Mouse (Mus musculus) frontal cortex, postnatal 10 days (tissue): ENCODE results near the gene Snrpd3.
"Not testable (repeated sequence)": the region's sequence is repeated elsewhere in the genome, so short reads cannot be mapped to it uniquely, and the experiment has no call there.

Source experiments
- DNase-seq, 2 experiments: peaks; one replicate each; pipeline ENCODE4 v3.0.0; 2022; ENCODE audit warnings: low spot score in 2 of 2, mixed read lengths in 1 of 2

Snrpd3 gene

DNA sequence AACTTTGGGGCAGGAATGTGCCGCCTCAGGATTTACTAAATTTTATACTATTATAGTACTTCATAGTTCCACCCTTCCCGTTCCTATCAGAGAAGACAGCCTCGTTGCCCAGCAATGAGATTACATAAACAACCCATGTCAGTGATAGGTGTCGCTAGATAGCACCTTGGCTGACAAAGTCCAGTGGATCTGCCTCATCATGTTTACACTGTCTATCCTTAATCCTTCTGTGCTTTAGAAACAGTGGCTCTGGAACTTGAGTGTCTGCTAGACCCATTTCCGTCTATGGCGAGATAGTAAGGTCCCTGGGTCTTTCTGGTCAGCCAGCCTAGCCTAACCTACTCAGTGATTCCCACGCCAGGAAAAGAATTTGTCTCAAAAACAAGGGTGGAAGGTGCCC is 17.0 kb upstream of the Snrpd3 start:
- DNase-seq = no peak

DNA sequence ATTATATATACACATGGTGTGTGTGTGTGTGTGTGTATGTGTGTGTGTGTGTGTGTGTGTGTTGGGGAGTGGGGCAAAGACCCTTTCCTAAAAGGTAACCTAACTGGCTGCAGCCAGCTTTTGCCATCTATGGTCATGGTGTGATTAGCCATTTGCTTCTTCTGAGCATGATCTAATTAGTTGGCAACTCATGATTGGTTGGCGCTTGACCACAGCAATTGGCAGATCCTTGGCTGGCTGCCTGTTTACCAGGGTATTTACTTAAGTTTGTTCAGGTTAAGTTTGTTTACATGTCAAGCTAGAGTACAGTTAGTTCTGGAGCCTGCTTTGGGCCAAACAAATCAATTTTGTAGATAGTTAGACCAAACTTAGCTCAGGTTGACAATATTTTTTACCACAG is 15.7 kb upstream of the Snrpd3 start:
- DNase-seq = no peak

DNA sequence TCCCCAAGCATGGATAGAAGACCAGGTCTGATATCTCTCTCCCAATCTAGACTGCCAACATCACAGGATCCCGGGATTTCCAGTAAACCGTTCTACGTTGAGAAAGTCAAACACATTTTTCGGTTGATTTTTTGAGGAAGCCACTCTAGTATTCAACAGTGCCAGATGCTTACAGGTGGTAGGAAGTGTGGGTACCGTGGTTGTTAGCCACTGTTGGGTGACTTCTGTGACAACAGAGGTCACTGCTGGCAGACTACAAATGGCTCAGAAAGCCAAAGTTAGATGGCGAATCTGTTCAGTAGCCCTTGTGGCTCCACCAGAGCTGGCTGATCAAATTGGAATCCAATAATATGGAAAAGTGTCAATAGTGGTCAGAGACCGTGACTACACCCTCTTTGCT is 13.7 kb upstream of the Snrpd3 start:
- no peak for DNase-seq

DNA sequence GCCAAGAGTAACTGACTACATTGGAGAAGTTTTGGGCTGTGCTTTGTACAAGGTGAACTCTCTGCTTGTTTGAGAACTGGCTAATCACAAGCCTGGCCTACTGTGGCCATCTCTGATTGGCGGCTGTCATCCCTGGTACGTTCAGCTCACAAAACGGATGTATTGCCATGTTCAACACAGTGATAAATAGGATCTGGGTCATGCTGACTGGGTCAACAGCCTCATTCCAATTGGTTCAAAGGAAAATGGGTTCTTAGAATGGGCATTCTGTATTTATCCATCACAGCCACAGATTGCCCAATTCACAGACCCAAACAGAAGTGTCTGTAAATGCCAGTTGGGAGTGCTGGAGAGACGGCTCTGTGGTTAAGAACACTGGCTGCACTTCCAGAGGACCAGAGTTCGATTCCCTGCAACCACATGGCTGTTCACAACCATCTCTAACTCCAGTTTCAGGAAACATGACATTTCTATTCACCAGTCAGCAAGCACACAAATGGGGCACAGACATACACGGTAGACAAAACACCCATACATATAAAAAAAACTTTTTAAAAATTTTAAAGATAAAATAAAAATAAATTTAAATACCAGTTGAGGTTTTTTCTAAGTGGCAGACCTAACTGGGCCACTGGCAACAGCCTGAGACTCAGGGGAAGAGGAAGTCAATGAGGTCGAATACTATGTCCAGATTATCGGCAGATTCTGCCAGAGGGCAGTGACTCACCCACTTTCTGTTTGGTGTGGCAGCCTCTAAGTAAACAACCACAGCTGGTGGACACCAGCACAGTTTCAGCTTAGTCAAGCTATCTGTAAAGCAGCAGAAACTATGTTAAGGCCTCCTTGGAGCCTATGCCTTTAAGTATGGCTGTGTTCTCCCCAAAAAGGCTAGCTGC is 12.9 kb upstream of the Snrpd3 start:
- DNase-seq = no peak

DNA sequence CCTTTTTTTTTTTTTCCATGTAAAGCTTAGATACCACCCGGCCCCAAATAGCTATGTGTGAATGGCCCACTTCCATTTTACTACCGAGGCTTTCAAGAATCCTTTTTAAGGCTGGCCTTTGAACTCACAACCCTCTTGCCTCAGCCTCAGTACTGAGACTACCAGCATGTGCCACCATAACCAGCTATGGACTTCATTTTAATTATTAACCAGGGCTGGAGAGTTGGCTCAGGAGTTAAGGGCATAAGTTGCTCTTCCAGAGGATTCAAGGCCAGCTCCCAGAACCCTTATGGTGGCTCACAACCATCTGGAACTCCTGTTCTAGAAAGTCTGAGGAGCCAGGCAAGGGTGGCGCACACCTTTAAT is 12.2 kb upstream of the Snrpd3 start:
- DNase-seq = no peak

DNA sequence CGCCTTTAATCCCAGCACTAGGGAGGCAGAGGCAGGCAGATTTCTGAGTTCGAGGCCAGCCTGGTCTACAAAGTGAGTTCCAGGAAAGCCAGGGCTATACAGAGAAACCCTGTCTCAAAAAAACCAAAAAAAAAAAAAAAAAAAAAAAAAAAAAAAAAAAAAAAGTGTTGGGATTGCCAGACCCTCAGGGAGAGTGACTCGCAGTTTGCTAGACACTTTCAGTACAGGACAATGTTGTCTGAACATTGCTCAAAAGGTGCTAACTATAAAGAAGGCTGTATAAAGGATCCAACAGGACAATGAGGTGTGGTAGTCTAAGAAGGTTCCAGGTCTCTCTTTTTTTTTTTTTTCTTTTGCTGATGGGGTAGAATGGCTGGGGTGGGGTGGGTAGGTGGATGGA is 11.4 kb upstream of the Snrpd3 start:
- DNase-seq = not testable (repeated sequence)

DNA sequence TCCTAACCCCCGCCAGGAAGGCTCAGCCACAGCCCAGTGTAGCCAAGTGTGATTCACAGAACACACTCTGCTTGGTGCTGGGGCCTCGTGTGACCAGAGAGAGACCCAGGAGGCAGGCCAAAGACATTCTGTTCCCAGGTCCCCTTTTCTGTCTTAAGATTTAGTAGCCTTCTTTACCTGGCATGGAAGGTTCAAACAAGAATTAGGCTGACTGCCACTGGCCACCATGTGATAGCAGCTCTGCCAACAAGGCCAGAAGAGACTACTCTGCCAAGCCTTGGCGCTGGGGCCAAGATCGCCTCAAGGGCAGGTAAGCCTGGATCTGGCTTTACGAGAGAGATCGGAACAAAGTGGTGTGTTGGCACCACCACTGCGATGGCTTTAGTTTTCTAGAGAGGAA is 6.9 kb upstream of the Snrpd3 start:
- no peak for DNase-seq

DNA sequence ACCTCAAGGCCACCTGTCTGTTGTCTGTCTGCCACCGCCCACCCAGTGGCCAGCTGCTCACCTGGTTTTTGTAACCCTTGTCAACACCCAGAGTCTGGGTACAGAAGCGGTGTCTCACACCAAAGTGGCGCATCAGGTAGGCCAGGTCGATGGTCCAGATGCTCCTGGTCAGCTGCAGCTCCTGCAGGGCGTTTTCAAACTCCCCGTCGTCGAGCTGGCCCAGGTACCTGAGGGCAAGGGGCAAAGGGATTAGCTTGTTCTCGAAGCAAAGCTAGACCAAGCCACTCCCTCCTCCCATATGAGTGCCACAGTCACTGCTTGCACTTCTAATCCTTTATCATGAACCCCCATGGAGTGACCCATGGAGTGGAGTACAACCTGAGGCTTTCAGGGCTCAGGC is 6.3 kb upstream of the Snrpd3 start:
- DNase-seq = no peak

DNA sequence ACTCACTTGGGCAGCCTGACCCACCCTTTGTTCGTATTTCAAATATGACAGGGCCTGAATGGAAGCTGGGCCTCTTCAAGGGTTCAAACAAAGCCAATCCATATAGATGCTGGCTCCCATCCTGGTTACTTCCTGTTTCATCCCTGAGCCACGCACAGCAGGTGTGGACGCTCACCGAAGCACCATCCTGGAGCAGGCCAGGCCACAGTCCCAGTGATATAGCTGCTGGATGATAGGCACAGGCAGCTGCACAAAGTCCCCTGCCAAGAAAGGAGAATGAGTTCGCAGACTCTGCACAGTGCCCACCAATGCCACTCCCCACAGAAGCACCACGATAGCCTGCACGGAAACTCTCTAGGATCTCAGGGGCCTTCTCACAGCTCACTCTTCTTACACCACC is 5.5 kb upstream of the Snrpd3 start:
- DNase-seq = no peak

DNA sequence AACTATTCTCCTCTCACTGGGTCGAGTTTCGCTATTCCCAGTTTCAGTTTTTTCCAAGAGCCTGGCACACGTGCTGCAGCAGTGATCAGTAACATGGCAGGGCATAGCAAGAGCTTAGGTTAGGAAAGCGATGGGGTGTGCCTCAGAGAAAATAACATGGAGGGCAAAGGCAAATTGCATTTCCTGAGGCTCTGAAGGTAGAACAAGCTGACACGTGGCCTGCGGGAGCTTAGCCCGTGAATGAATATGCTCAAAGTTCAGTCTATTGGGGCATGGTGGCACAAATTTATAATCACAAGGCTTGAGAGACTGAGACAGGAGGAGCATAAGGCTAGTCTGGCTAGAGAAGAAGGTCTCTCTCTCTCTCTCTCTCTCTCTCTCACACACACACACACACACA is 4.6 kb upstream of the Snrpd3 start:
- no peak for DNase-seq

DNA sequence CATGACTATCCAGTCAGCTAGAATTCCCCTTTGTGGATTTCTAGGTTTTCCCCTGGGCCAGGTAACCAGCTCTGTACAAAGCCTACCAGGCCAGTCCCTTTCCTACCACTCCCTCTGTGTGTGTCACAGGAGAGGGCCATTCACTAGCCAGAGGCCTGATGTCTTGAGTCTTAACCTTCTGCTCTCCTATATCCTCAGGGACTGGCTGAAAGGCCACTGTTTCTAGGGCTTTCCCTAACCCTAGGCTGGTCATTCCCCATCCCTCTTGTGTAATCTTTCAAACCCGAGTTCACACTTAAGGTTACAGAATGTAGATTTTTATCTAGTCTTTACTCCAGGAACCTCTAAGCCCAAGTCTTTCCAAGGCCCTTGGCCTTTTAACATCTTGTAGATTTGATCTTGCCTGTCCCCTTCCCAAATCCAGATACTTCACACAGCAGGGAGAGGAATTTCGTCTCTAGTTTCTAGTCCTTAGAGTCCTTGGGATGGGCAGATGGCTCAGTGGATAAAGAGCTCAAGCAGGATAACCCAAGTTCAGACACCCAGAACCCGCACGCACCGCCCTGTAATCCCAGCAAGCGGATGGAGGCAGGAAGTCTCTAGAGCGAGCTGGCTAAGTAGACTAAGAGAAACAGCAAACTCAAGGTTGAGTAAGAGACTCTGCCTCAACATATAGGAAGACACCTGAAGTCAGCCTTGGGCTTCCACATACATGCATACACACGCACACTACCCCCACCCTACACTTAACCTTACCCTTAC is 3.9 kb upstream of the Snrpd3 start:
- DNase-seq = no peak

DNA sequence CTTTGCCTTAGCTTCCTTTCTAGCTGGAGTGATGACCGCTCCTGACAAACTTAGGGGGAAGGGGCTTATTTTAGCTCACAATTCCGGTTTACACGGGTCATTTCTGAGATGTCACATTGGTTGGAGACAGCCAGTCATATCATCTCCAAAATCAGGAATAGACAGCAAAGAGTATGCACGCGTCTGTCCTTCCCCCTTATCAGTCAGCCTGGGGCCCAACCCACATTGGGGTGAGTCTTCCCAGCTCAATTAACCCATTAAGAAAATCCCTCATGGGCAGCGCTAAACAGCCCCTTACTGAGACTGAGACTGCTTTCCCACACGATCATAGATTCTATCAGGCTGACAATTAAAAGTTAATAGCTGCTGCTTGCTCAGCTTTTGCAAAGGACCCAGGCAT is 3.0 kb upstream of the Snrpd3 start:
- DNase-seq = no peak

DNA sequence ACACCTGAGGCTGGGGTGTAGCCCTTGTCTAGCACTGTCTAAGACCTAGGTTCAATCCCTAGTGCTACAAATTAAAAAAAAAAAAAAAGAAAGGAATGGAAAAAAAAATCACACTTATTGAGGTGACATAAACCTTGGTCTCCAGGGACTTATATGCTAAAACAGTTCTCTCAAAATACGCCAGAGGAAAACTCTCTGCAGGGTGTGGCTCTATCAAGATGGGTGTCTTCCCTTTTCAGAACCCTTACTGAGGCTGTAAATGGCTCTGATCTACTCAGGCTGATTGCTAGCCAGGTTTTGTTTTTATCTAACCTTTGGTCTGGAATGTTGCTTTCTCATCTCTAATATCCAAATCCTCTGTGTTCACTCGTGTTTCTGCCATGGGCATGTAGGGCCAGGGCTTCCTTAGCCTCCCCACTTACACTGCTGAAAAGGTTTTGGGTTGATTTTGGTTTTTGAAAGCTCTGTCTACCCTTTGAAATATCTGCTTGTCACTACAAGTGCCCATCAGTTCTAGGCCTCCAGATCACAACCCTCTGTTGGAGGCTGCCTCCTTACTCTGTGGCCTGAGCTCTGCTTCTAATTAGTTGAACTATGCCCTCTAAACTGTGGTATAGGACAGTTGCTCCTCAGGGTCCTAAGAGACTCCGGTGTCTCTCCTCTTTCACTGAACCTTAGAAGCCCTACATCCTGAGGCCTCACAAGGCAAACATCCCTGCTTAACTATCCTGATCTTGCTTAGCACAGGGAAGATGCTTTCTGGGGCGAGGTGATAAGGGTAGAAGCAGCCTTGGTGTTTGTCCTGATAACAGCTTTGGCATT is 1.9 kb upstream of the Snrpd3 start:
- DNase-seq = no peak

DNA sequence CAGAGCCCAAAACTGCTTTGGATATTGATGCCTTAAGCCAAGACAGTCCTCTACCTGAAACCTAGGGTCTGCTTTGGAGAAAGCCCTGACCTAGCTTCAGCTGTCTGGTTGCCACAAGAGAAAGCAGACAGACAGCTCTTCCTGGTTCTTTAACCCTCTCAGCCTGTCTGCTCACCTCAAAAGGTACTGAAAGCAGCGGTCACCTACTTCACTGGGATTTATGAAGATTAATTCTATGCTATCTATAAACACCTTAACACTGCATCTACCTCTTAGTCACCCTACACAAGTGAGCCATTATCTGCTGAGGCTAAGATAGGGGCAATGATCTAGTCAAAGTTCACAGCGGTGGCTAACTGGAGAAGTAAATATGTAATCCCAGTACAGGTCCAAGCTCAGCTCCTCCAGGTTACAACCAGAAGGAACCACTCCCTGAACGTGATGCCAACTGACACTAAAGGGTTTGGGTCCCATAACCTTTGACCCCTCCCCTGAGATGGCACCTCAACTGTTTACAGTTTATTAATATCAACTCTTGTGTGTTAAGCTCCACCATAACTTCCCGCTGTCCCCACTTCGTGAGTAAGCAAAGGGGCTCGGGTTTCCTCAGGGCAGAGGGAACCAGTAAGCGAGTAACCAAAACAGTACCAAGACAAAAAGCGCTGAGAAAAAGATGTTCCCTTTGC is 1.2 kb upstream of the Snrpd3 start:
- no peak for DNase-seq

DNA sequence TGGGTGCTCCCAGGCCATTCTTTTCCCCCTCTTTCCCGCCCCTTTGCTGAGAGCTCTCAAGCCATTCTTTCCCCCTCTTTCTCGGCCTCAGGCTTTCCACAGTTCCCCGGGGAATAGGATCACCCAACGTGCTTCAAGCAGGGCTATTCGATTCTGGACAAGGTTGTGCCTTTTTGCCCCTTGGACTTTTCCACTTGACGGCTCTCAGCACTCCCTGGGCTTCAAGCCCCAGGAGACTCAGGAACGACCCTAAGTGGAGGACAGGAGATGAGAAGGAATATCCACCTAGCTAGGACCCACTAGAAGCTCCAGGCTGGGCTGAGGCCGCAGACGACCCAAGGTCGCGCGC is 653 bp upstream of the Snrpd3 start:
- no peak for DNase-seq

DNA sequence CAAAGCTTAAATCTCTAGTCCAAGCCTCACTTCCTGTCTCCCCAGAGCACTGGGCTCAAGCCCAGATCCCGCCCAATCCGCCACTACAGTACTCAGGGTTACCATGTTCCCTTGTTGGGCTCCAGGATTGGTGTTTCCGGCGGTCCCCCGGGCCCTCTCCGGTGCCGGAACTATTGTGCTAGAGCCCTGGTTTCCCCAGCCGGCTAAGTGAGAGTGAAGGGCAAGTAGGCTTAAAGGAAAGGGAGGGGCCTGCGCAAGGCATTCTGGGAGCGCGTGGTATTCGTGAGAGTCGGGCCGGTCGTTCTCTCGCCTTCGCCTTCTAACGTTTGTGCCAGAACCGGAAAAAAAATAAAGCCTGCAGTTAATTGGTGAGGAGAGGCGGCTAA is 400 bp downstream of the Snrpd3 start, which contains the start of gene Gucd1:
Gucd1 (minus strand) TSS at position 215 of the 386 bp plus-strand sequence.
- peak; percentile 97 to 98 for DNase-seq

DNA sequence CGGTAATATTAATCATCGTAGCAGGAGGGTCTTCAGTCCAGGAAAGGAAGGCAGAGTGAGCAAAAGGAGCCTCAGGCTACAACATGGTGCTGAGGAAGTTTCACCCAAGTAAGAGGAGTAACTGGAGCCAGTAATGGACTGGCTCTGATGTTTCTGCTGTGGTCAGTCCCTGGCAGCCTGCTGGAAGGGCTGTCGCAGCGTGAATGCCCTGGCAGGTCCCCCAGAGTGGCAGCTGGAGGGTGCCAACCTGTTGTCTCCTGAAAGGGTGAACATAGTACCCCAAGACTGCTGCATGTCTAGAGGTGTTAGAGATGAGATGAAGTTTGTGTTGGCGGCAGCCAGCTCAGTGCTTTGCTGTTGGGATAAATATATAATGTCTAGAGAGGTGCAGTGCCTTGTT is 3.2 kb downstream of the Snrpd3 start:
- DNase-seq = no peak

DNA sequence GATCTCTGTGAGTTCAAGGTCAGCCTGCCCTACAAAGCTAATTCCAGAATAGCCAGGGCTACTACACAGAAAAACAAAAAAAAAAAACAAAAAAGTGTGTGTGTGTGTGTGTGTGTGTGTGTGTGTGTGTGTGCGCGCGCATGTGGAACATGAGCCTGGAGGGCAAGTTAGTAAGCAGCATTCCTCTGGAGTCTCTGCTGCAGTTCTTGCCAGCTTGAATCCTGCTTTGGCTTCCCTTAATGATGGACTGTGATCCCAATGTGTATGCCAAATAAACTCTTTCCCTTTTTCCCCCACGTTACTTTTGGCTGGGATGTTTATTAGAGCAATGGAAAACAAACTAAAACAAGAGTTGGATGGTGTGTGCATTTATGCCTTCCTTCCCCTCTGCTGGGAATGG is 4.3 kb downstream of the Snrpd3 start:
- DNase-seq = no peak

DNA sequence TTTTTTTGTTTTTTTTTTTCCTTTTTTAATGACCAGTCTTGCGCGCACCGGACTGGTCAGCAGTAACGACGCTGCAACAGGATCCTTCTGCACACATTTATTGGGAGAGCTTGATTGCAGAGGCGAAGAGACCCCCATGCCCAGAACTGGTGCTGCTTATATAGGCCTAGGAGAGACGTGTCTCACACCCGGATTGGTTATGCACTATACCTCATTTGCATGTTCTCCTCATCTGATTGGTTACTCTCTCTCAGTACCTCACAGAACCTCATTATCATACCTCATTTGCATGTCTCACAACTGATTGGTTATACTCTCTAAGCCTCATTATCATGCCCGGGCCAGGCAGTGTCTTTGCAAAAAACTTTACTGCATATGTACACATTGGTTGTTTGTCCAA is 8.1 kb downstream of the Snrpd3 start:
- not testable (repeated sequence) for DNase-seq

DNA sequence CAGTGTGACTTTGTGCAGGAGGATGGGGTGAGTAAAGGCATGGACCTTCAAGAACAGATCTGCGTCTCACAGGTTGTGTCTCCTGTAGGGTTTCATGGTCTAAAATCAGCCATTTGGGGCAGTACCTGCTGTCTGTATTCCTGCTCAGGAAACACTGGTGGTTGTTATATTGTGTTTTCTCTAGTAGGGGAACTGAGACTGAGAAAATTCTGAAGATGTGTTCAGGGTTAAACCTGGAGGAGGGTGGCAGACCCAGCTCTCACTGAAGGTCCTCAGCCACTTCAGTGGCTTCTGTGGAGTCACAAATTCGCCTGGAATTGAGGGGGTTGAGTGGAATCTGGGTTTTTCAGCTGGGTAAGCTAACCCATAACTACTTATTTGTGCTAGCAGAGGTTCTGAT is 13.0 kb downstream of the Snrpd3 start:
- no peak for DNase-seq

DNA sequence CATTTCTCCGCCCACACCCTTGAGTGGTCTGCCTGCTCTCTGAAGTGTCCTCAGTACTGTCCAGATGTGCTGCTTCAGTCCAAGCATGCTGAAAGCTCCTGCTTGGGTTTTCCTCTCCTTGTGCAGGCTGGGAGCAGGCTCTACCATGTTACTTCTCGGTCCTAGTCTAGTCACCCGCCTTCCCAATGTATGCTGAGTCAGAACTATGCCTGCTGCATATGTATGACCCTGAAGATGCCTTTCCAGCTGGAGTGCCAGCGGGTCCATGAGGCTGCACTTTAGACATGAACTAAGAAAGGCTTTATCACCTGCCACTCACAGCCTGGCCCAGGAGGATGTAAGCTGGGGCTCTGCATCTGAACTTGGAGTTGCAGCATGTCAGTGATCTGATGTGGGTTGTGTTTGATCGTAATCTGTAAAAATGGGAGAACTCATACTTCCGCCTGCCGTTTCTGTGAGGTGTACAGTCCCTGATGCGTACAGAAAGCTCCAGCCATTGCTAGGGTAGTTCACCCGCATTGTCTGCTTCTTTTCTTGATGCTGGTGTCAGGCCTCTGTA is 14.3 kb downstream of the Snrpd3 start:
- DNase-seq = no peak

DNA sequence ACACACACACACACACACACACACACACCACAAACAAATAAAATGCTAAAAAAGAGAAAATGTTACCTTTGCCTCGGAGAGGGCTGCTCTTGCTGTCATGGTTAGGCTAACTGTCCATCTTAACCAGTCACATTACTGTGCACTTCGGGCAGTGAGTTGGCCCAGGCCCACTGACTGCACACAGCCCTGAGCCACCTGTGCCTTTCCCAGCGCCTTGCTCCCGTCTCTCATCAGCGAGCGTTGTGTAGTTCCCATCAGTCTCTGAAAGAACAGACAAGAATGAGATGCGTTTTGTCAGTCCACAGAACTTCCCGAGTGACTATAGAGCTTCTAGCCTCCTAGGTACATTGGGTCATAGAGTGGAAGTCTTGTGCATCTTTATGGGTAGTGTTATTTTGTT is 16.9 kb downstream of the Snrpd3 start:
- DNase-seq = no peak
